Mouse (Mus musculus) spleen, postnatal 36 days (tissue): Measurements from ENCODE around the gene Mon2.
"Not testable (repeated sequence)": the region's sequence is repeated elsewhere in the genome, so short reads cannot be mapped to it uniquely, and the experiment has no call there.

ENCODE experiments used
- DNase-seq, 2 experiments: peaks; one replicate each; pipeline ENCODE4 v3.0.0; 2022; ENCODE audit warnings: low spot score in 2 of 2, mixed read lengths in 1 of 2

Gene Mon2

GRCm38 (mm10) chr10:123060831-123061230, 15.5 kb downstream of the Mon2 start:
- no peak for DNase-seq

- no peak for DNase-seq
Observed at GRCm38 (mm10) chr10:123057082-123057481, 19.2 kb downstream of the Mon2 start.

GRCm38 (mm10) chr10:123056463-123056862, 19.8 kb downstream of the Mon2 start:
- DNase-seq = peak in 1 of 2 experiments; percentile 5

GRCm38 (mm10) chr10:123055205-123056000, 20.9 kb downstream of the Mon2 start:
- no peak for DNase-seq

GRCm38 (mm10) chr10:123053557-123053956, 22.7 kb downstream of the Mon2 start:
- DNase-seq = no peak

GRCm38 (mm10) chr10:123052021-123052420, 24.3 kb downstream of the Mon2 start:
- DNase-seq = no peak

- DNase-seq = no peak
Observed at GRCm38 (mm10) chr10:123048730-123049129, 27.6 kb downstream of the Mon2 start.

GRCm38 (mm10) chr10:123039936-123040335, 36.4 kb downstream of the Mon2 start:
- DNase-seq = no peak

- DNase-seq = no peak
Observed at GRCm38 (mm10) chr10:123032078-123032646, 44.1 kb downstream of the Mon2 start.

GRCm38 (mm10) chr10:123031449-123031848, 44.9 kb downstream of the Mon2 start:
- no peak for DNase-seq

GRCm38 (mm10) chr10:123030589-123030988, 45.7 kb downstream of the Mon2 start:
- DNase-seq = no peak

- no peak for DNase-seq
Observed at GRCm38 (mm10) chr10:123028949-123029348, 47.4 kb downstream of the Mon2 start.

- not testable (repeated sequence) for DNase-seq
Observed at GRCm38 (mm10) chr10:123026736-123027135, 49.6 kb downstream of the Mon2 start.

- DNase-seq = no peak
Observed at GRCm38 (mm10) chr10:123013435-123013834, 62.9 kb downstream of the Mon2 start.

GRCm38 (mm10) chr10:123011421-123011820, 64.9 kb downstream of the Mon2 start:
- no peak for DNase-seq

GRCm38 (mm10) chr10:123005237-123006185, 70.8 kb downstream of the Mon2 start:
- no peak for DNase-seq

- no peak for DNase-seq
Observed at GRCm38 (mm10) chr10:123004475-123005236, 71.6 kb downstream of the Mon2 start.

- DNase-seq = no peak
Observed at GRCm38 (mm10) chr10:123001985-123002384, 74.3 kb downstream of the Mon2 start.

GRCm38 (mm10) chr10:123001363-123001762, 74.9 kb downstream of the Mon2 start:
- DNase-seq = no peak

GRCm38 (mm10) chr10:122999356-122999755, 76.9 kb downstream of the Mon2 start:
- no peak for DNase-seq

GRCm38 (mm10) chr10:122997852-122998251, 78.5 kb downstream of the Mon2 start:
- no peak for DNase-seq
